Mouse (Mus musculus) urinary bladder, postnatal 14 days (tissue): ENCODE measurements around the gene Atxn7l1.

Experiments used
- DNase-seq: peaks from one replicate; pipeline ENCODE4 v3.0.0; 2021; ENCODE audit warnings: low spot score

Atxn7l1 gene

DNA sequence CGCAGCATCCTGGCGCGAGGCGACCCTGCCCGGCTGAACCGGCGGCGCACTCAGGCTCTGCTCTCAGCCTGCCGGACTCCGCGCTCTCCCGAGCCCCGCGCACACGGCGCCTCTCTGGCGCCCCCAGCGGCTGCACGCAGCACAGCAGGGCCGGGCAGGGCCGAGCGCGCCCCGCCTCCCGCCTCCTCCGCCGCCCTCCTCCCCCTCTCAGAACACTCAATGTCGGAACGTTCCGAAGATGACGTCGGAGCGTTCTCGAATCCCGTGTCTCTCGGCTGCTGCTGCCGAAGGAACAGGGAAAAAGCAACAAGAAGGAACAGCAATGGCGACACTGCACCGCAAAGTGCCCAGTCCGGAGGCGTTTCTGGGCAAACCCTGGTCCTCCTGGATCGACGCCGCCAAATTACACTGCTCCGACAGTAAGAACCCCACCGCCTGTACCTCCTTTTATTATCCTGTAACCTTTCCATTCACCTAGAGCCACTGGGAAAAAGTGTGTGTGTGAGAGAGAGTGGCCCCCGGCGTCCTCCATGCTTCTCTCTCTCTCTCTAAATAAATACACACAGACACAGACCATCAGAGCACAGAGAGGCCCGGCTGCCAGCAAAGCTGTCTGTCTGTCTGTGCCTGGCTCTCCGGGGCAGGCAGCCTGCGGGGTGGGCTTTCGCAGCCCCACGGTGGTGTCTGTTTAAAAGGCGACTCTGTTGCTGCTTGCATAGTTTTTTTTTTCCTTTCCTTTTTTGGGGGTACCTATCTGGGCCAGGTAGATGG, at the start of gene Atxn7l1:
TSS of gene Atxn7l1 (plus strand) at position 197 of the 771 bp plus-strand sequence.
- peak; percentile 92 for DNase-seq

DNA sequence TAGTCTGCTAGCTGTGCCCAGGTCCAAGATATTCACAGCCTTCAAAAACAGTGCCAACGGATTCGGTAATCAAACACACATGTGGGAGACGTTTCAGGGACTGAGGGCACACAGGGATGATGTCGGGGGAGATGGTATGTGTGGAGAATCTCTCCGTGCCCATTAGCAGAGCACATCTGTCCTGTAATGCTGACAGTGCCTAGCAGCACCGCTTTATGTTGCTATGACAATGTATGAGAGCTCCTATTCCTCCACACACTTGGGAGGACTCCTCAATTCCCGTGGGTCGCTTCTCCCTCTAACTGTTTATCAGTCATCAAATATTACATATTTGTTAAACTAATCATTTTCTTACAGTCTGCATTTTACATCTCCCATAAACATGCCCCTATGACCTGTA, 45.9 kb upstream of the Atxn7l1 start:
- no peak for DNase-seq

- no peak for DNase-seq
These were observed 45.0 kb upstream of the Atxn7l1 start for GRCm38 (mm10) chr12:33102342-33103115.

DNA sequence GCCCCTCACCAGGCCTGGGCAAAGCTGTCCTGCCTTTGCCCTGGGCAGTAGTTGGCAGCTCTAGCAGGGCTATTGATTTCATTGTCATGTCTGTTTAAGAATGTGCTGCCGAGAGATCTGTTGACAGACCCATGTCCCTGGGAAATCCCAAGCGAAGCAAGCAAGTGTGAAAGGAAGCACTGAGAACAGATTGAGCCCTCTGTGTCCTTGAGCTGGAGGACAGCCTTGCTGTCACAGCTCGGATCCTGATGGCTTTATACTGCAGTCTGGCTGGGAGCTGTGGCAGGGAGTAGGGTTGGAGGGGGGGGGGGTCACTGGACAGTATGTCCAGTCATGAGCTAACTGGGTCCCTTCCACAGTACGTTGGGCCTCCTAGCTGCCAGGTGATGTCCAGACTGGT, 41.8 kb upstream of the Atxn7l1 start:
- no peak for DNase-seq

DNA sequence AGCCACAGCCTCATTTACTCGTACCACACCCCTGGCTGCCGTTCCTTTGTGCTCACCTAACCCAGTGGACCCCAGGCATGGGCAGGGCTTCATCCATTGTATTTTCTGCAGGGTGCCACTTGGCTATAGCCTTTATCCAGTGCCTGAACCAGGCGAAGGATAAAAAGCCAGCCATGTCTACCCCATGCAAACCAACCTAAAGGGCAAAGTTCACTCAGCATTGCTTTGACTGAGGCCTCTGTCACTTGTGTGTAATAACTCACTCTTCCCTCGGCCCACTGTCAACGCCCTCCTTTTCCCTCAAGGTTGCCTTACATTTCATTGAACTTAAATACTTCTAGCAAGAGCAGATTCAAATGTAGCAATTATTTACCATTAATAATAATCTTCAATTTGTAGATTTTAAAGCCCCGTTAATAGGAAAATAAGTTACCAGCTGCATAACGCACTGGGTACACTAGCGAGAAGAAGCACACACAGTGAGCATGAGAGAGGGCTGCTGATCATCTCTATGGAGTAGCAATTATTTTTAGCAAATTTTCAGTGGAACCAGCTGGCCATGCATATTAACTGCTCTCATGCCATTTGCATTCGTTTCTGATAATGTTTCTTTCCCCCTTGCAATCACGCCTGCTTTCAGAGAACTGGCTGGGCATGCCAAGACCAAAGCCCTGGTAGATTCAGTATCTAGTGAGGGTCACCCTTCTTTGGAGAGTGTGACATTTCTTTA, 40.9 kb upstream of the Atxn7l1 start:
- DNase-seq: no peak

DNA sequence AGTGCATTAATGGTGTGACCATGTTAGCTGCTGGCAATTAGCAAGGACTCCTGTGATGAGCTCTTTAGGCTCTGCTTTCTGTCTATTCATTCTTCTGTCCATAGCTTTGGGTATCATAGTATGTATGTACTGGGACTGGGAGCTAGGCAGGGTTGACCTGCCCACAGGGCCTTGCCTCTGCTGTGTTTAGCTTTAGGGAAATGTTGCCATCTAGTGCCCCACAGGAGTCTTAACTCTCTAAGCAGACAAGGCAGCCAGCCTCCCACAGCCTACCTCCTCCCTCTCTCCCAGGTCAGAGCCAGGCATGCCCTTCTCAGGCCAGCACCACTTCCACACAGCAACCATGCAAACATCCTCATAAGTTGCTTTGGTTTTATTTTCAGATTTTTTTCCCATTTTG, 38.0 kb upstream of the Atxn7l1 start:
- DNase-seq: peak; percentile 26

GRCm38 (mm10) chr12:33110894-33111471, 36.5 kb upstream of the Atxn7l1 start:
- DNase-seq: peak; percentile 29

- no peak for DNase-seq
These were observed 28.7 kb upstream of the Atxn7l1 start for GRCm38 (mm10) chr12:33118624-33119301.

DNA sequence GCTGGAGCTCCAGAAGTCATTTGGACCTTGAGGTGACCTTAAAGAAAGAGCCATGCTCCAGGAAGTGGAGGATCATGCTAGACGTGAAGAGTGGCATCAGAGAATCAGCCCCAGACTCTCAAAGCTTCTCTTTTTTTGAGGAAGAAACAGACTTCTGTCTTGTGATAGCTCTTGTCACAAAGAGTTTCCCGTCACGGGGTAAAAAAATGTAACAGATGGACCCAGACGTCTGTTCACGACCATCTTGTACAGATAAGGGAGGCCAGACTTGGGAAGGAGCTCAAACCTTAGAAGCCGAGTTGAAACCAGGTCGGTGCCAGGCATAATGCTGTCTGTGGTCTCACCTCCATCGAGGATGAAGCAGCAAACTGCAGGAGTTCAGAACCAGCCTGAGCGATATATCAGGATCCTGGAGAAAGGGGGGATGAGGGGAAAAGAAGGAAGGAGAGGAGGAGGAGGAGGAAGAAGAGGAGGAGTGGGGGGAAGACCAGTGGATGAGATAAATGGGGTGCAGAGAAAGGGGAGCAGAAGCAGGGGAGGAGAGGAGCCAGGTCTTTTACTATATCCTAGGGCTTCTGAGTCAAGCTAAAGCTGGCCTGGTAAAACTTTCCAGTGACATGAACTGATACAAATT, 21.8 kb upstream of the Atxn7l1 start:
- no peak for DNase-seq

DNA sequence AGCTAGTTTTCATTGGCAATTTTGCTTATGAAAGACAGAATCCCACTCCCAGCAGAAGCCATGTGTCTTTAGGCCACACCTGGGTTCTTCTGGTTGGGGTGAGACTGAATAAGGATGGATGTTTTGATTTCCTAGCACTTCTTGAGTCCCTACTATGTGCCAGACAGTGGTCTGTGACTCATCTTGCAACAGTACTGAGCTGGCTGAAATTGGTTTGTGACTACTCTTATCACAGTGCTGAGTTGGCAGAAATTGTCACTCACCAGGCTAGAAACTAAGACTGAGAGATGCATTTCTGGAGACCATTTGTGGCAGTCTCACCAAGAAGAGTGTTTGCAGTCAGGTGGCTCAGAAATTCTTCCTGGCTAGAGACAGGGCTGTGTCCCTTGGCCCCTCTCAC, 21.2 kb upstream of the Atxn7l1 start:
- DNase-seq: no peak

GRCm38 (mm10) chr12:33128121-33128520, 19.4 kb upstream of the Atxn7l1 start:
- DNase-seq: no peak

DNA sequence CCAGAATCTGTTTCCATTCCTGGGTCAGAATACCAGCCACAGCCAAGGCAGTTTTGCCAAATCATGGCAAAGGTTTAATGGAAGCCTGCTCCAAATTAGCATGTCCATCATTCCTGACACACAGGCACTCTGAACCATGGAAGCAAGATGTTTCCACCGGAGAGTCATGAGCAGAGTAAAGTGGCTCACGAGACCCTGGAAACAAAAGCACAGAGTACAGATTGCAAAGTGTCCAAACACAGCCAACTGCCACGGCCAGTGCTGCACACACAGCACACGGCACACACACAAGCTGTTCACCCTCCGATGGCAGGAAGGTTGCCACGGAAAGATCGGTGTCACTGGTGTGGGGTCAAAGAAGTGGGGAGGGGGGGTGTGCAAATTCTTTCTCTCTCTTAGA, 18.8 kb upstream of the Atxn7l1 start:
- no peak for DNase-seq

GRCm38 (mm10) chr12:33129410-33129809, 18.1 kb upstream of the Atxn7l1 start:
- no peak for DNase-seq

- DNase-seq: no peak
These were observed 17.1 kb upstream of the Atxn7l1 start for GRCm38 (mm10) chr12:33130401-33130800.

DNA sequence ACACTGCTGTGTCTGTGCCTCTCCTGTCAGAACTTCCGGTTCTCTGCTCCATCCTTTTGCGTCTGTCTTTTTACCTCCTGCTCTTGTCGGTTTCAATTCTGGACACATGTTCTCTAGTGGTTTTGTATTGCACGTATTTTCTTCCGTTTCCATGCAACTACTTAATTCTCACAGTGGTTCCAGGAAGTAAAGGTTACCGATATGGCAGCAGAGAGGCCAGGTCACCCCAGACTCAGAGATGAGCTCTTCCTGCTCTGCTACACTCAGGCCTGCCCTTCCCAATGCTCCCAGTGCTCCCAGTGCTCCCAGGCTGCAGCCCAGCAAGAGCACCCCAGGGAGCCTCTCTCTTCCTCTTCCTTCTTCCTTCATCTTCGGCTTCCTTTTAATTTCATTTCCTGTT, 15.7 kb upstream of the Atxn7l1 start:
- DNase-seq: no peak

- no peak for DNase-seq
These were observed 9.6 kb upstream of the Atxn7l1 start for GRCm38 (mm10) chr12:33137857-33138256.

DNA sequence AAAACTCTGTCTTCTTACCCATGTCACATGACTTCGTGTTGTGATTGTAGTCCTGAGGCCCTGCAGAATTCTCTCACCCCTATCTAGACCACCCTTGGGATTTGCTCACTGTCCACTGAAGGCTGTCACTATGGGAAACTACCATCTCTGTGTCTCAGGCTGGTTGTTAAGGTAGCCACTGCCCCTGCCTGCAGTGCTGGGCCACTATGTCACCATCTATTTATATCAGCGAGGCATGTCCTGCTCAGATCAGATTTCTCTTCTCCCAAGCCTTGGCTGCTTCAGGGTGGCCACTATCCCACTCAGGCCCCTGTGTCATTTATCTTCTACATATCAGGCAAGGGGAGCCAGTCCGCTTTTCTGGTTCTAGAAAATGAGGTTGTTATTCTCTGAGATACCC, 8.4 kb upstream of the Atxn7l1 start:
- DNase-seq: no peak

GRCm38 (mm10) chr12:33144456-33144855, 3.0 kb upstream of the Atxn7l1 start:
- DNase-seq: no peak

- DNase-seq: peak; percentile 13
These were observed 665 bp upstream of the Atxn7l1 start for GRCm38 (mm10) chr12:33146622-33147433.

DNA sequence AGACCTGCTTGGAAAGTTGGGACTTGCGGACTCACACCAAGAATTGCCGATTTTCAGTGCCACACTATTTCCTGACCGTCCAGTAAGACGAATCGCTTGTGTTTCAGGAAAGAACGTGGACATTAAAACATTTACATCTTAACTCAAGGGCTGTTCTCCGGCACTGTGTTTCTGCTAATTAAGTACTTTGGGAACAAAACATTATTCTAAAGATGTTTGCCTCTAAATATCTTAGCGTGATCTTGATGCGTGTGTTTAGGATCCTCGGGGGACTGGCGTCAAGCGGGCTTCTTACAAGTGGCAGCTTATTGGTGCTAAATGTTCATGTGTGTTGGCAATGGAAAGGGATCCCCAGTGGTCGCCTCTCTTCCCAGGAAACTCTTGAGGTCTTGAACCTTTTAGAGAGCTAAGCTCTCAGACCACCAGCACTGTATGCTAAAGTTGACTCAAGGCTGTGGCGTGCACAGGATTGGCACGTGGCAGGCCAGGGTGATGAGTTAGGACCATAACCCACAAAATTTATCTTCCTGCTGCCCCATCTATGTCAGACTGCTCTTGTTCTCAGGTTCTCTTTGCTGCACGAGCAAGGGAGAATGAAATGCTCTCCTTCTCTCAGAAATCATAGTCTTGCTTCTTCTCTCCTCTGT, 2.2 kb downstream of the Atxn7l1 start:
- no peak for DNase-seq
